ENCODE assay signal across 20 mouse cellular contexts in the genomic region with DNA sequence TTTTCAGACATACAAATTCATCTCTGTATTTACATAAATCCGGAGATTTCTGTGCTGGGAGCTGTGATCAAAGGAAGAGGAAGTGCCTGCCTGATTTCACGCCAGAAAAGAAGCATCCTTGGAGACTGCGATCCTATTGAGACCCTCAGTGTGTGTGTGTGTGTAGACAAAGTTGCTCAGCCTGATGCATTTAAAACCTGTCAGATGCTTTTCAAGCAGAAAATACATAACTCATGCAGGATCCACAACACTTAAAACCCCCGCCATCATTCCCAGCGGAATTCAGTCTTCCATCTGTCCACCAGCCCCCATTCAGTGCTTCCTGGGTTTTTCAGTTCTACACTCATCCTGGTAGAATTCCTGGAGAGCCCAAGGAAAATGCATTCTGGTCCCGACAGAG.
DNase-seq lines count a peak whose midpoint lies in the region; ATAC-seq and TF ChIP-seq lines count a peak whose summit lies in the region.
"Had no signal": no experiment of that assay in that cellular context is flagged by ENCODE, and none has a peak within 500 bp of the region (broad histone marks: within the 10 kb centered on the region; RNA-seq: fewer than 3 reads in every experiment).

No protein-coding gene starts in this region.

- 0 out of 2 replicates have a peak overlapping the region, but pooled peaks have one; percentile 17 for H3K27ac ChIP-seq in forebrain, embryonic 15.5 days (replicated peaks)
- H3K27ac ChIP-seq in forebrain, embryonic 10.5 days, result no peak overlapping the region
- no peak overlapping the region for H3K27ac ChIP-seq in hindbrain, postnatal 0 days
- H3K27ac ChIP-seq in hindbrain, embryonic 11.5 days (ENCODE audit: low read depth, low read length), result no peak overlapping the region
- H3K27ac ChIP-seq in midbrain, embryonic 15.5 days, result peak overlapping the region; percentile 23; the same call in 1 of the 2 replicates
- H3K27ac ChIP-seq: heart, embryonic 13.5 days; liver, embryonic 13.5 days; neural tube, embryonic 15.5 days had no signal

- H3K9me3 ChIP-seq in forebrain, embryonic 15.5 days, result 0 out of 2 replicates have a peak, but pooled peaks cover 1% of the 10 kb centered on the region
- no peaks in the 10 kb centered on the region for H3K9me3 ChIP-seq in forebrain, embryonic 10.5 days
- H3K9me3 ChIP-seq in hindbrain, postnatal 0 days (ENCODE audit: low read length), result no peaks in the 10 kb centered on the region
- H3K9me3 ChIP-seq in hindbrain, embryonic 11.5 days (ENCODE audit: control insufficient read depth, low read length), result no peaks in the 10 kb centered on the region
- no peaks in the 10 kb centered on the region for H3K9me3 ChIP-seq in midbrain, embryonic 15.5 days
- H3K9me3 ChIP-seq: heart, embryonic 13.5 days; liver, embryonic 13.5 days; neural tube, embryonic 15.5 days had no signal

- peaks cover 7% of the 10 kb centered on the region for H3K4me1 ChIP-seq in forebrain, embryonic 15.5 days
- peaks cover 3% of the 10 kb centered on the region; the same call in 1 of the 2 replicates for H3K4me1 ChIP-seq in forebrain, embryonic 10.5 days
- H3K4me1 ChIP-seq in hindbrain, postnatal 0 days (ENCODE audit: insufficient read depth, low read length), result no peaks in the 10 kb centered on the region
- no peaks in the 10 kb centered on the region for H3K4me1 ChIP-seq in hindbrain, embryonic 11.5 days (replicated peaks; ENCODE audit: control insufficient read depth, insufficient read depth, low read length)
- H3K4me1 ChIP-seq in midbrain, embryonic 15.5 days, result peaks cover 9% of the 10 kb centered on the region
- H3K4me1 ChIP-seq: heart, embryonic 13.5 days; liver, embryonic 13.5 days had no signal

- 56% methylated on average over 6 of the region's 6 CpGs for WGBS in forebrain, embryonic 15.5 days
- WGBS in forebrain, embryonic 10.5 days, result 87% methylated on average over 6 of the region's 6 CpGs
- WGBS in hindbrain, postnatal 0 days, result 37% methylated on average over 6 of the region's 6 CpGs
- 60% methylated on average over 6 of the region's 6 CpGs for WGBS in hindbrain, embryonic 11.5 days
- 25% methylated on average over 6 of the region's 6 CpGs for WGBS in midbrain, embryonic 15.5 days

- no peak for TF ChIP-seq CTCF in hindbrain, postnatal 0 days (IDR thresholded peaks at IDR 0.05; ENCODE audit: low read depth)

- no peaks in the 10 kb centered on the region for H3K27me3 ChIP-seq in forebrain, embryonic 15.5 days
- H3K27me3 ChIP-seq in forebrain, embryonic 10.5 days (ENCODE audit: poor library complexity, severe bottlenecking), result no peaks in the 10 kb centered on the region
- H3K27me3 ChIP-seq in hindbrain, postnatal 0 days (ENCODE audit: insufficient read depth, low read length), result no peaks in the 10 kb centered on the region
- no peaks in the 10 kb centered on the region for H3K27me3 ChIP-seq in hindbrain, embryonic 11.5 days (ENCODE audit: control insufficient read depth, insufficient read depth, low read length)
- H3K27me3 ChIP-seq in midbrain, embryonic 15.5 days (replicated peaks), result no peaks in the 10 kb centered on the region
- H3K27me3 ChIP-seq: heart, embryonic 13.5 days; liver, embryonic 13.5 days; neural tube, embryonic 15.5 days; Patski had no signal

- H3K9ac ChIP-seq in forebrain, embryonic 15.5 days (replicated peaks), result no peak overlapping the region
- H3K9ac ChIP-seq in hindbrain, postnatal 0 days (replicated peaks; ENCODE audit: low read length), result no peak overlapping the region
- H3K9ac ChIP-seq in hindbrain, embryonic 11.5 days (ENCODE audit: low read depth, low read length), result no peak overlapping the region
- H3K9ac ChIP-seq in midbrain, embryonic 15.5 days, result no peak overlapping the region
- H3K9ac ChIP-seq: heart, embryonic 13.5 days; liver, embryonic 13.5 days; lung, embryonic 14.5 days; neural tube, embryonic 15.5 days had no signal

- DNase-seq in forebrain, embryonic 10.5 days (ENCODE audit: extremely low spot score, low spot score), result no peak
- DNase-seq in hindbrain, postnatal 0 days (ENCODE audit: low spot score), result peak; percentile 12
- no peak for DNase-seq in hindbrain, embryonic 11.5 days (ENCODE audit: low spot score)
- peak; percentile 5 for DNase-seq in retina, postnatal 1 day
- DNase-seq in retina, embryonic 14.5 days (ENCODE audit: low spot score), result no peak
- DNase-seq in spleen, postnatal 14 days (ENCODE audit: low spot score in 2 of 2), result no peak
- DNase-seq: adrenal gland, adult 8-10 months; cerebellum, adult 11 months; kidney, adult 18-20 months; liver, embryonic 13.5 days; lung, embryonic 14.5 days; lung, postnatal 36 days; thymus, postnatal 14 days had no signal

- H3K4me2 ChIP-seq in forebrain, embryonic 15.5 days (replicated peaks), result no peak overlapping the region
- no peak overlapping the region for H3K4me2 ChIP-seq in hindbrain, postnatal 0 days (ENCODE audit: low read depth, low read length)
- H3K4me2 ChIP-seq in hindbrain, embryonic 11.5 days (replicated peaks; ENCODE audit: low read depth, low read length), result no peak overlapping the region
- no peak overlapping the region for H3K4me2 ChIP-seq in midbrain, embryonic 15.5 days
- H3K4me2 ChIP-seq: heart, embryonic 13.5 days; liver, embryonic 13.5 days; lung, embryonic 14.5 days; neural tube, embryonic 15.5 days had no signal

- no peak for ATAC-seq in forebrain, embryonic 15.5 days (replicated peaks)
- no peak for ATAC-seq in hindbrain, postnatal 0 days
- no peak for ATAC-seq in hindbrain, embryonic 11.5 days (ENCODE audit: low FRiP score)
- peak; percentile 74 for ATAC-seq in midbrain, embryonic 15.5 days (replicated peaks)
- ATAC-seq: CD4-positive, CD25-positive, alpha-beta regulatory T cell, adult 4 months; forebrain, embryonic 14.5 days; Patski had no signal

- no peaks in the 10 kb centered on the region for H3K36me3 ChIP-seq in forebrain, embryonic 15.5 days
- no peaks in the 10 kb centered on the region for H3K36me3 ChIP-seq in forebrain, embryonic 10.5 days (replicated peaks)
- no peaks in the 10 kb centered on the region for H3K36me3 ChIP-seq in hindbrain, postnatal 0 days (ENCODE audit: insufficient read depth, low read length)
- H3K36me3 ChIP-seq in hindbrain, embryonic 11.5 days (ENCODE audit: control insufficient read depth, insufficient read depth, low read length), result no peaks in the 10 kb centered on the region
- H3K36me3 ChIP-seq in midbrain, embryonic 15.5 days (replicated peaks), result no peaks in the 10 kb centered on the region
- H3K36me3 ChIP-seq: heart, embryonic 13.5 days; liver, embryonic 13.5 days; neural tube, embryonic 15.5 days had no signal

- H3K4me3 ChIP-seq in forebrain, embryonic 15.5 days, result no peak overlapping the region
- no peak overlapping the region for H3K4me3 ChIP-seq in forebrain, embryonic 10.5 days
- no peak overlapping the region for H3K4me3 ChIP-seq in hindbrain, postnatal 0 days (ENCODE audit: low read length)
- no peak overlapping the region for H3K4me3 ChIP-seq in hindbrain, embryonic 11.5 days (ENCODE audit: low read depth, low read length)
- H3K4me3 ChIP-seq in midbrain, embryonic 15.5 days, result no peak overlapping the region
- H3K4me3 ChIP-seq: heart, embryonic 13.5 days; liver, embryonic 13.5 days; neural tube, embryonic 15.5 days had no signal

Comparison
In these comparisons a context has a peak if more than half of its experiments do, and no peak if none do; other contexts are left out.
1. H3K27ac ChIP-seq: peak in forebrain, embryonic 15.5 days (single experiment) and midbrain, embryonic 15.5 days (single experiment); none in forebrain, embryonic 10.5 days (single experiment), hindbrain, postnatal 0 days (single experiment) and hindbrain, embryonic 11.5 days (single experiment).
2. DNase-seq: peak in hindbrain, postnatal 0 days (single experiment) and retina, postnatal 1 day (single experiment); none in forebrain, embryonic 10.5 days (single experiment), hindbrain, embryonic 11.5 days (single experiment), retina, embryonic 14.5 days (single experiment) and spleen, postnatal 14 days (0 of 2).